8 mouse cellular contexts compared by ENCODE assay signal in the genomic region with DNA sequence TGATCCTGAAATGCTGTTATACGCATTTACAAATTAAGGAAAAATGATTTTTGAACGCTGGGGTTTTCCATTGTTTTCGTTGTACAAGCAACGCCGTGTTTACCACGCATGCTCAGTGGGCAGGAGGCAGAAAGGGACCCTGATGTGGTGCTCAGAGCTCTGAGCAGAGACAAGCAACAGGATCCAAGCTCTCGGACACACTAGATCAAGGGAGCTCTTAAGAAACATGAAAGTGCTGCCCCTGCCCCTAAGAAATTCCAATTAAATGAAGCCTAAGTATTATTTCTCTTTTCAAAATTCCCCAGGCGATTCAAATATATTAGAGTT. TPM values are rescaled to one million over a fixed set of nuclear protein-coding genes. Genes with fewer than 3 reads are reported as not detected.
DNase-seq lines count a peak whose midpoint lies in the region; ATAC-seq lines count a peak whose summit lies in the region.

No protein-coding gene starts in this region.

- no peaks in the 10 kb centered on the region for H3K9me3 ChIP-seq in neural tube, embryonic 12.5 days
- no peaks in the 10 kb centered on the region for H3K9me3 ChIP-seq in liver, embryonic 13.5 days (replicated peaks)

- no peak for DNase-seq in frontal cortex, postnatal 14 days (ENCODE audit: low spot score in 2 of 2)
- no peak for DNase-seq in neural tube, embryonic 10.5 days (ENCODE audit: extremely low spot score, low spot score)
- DNase-seq in liver, embryonic 13.5 days, result no peak
- no peak for DNase-seq in adipocyte (ENCODE audit: low spot score)
- DNase-seq in thymus, postnatal 10 days (ENCODE audit: low spot score in 2 of 2), result no peak
- no peak for DNase-seq in embryo, embryonic 9.5 days (ENCODE audit: extremely low spot score)

- no peaks in the 10 kb centered on the region for H3K27me3 ChIP-seq in neural tube, embryonic 12.5 days (replicated peaks)
- H3K27me3 ChIP-seq in liver, embryonic 13.5 days, result no peaks in the 10 kb centered on the region

- H3K4me1 ChIP-seq in neural tube, embryonic 12.5 days, result no peaks in the 10 kb centered on the region
- H3K4me1 ChIP-seq in liver, embryonic 13.5 days (replicated peaks), result peaks cover 53% of the 10 kb centered on the region

- 30% methylated on average over 8 of the region's 8 CpGs for WGBS in neural tube, embryonic 12.5 days
- 18% methylated on average over 8 of the region's 8 CpGs for WGBS in liver, embryonic 13.5 days (ENCODE audit: insufficient replicate concordance)

- H3K4me3 ChIP-seq in neural tube, embryonic 12.5 days, result no peak overlapping the region
- peak overlapping the region; percentile 64 for H3K4me3 ChIP-seq in liver, embryonic 13.5 days (replicated peaks)

- no peak overlapping the region for H3K27ac ChIP-seq in neural tube, embryonic 12.5 days
- no peak overlapping the region for H3K27ac ChIP-seq in liver, embryonic 13.5 days

- ATAC-seq in frontal cortex, adult (ENCODE audit: low TSS enrichment), result peak; percentile 73
- ATAC-seq in neural tube, embryonic 12.5 days (ENCODE audit: low FRiP score, low read depth), result no peak
- ATAC-seq in liver, embryonic 13.5 days (ENCODE audit: low read depth), result no peak

- peak overlapping the region; percentile 53 for H3K4me2 ChIP-seq in neural tube, embryonic 12.5 days (replicated peaks)
- H3K4me2 ChIP-seq in liver, embryonic 13.5 days, result peak overlapping the region; percentile 68

- no peak overlapping the region for H3K9ac ChIP-seq in neural tube, embryonic 12.5 days
- H3K9ac ChIP-seq in liver, embryonic 13.5 days, result peak overlapping the region; percentile 61

- H3K36me3 ChIP-seq in neural tube, embryonic 12.5 days, result no peaks in the 10 kb centered on the region
- H3K36me3 ChIP-seq in liver, embryonic 13.5 days, result no peaks in the 10 kb centered on the region

RNA-seq across cellular contexts. Expression of gene Myb, which starts 28.5 kb away (rescaled TPM):
- polyA plus RNA-seq in neural tube, embryonic 12.5 days (2016; fragmentation: Nextera tagmentation; extraction: Ambion mirVana), result 3.8 and 3.9 TPM in 2 replicates
- 15.0 and 20.3 TPM in 2 replicates for polyA plus RNA-seq in liver, embryonic 13.5 days (2015; fragmentation: Nextera tagmentation; extraction: Ambion mirVana)
